Mouse (Mus musculus) forebrain, postnatal 0 days (tissue): ENCODE results near the gene Il1rl2. TPM values are rescaled to one million over a fixed set of nuclear protein-coding genes. Genes with fewer than 3 reads are reported as not detected.

Source experiments
- ATAC-seq: fragments of 200-750 bp; cut with Nextera tagmentation; 2 replicates; pipeline ENCODE4 v1.8.0; 2017; ENCODE audit warnings: mild to moderate bottlenecking, moderate library complexity
- DNase-seq: peaks from one replicate; pipeline ENCODE4 v3.0.0-alpha.2; 2015
- H3K27ac ChIP-seq: fragments of 300-500 bp; sonication (generic); 2 replicates; pipeline ENCODE4 v1.5.1; 2014; ENCODE audit warnings: low read depth, mild to moderate bottlenecking, antibody characterized with exemption, low read length, moderate library complexity, mixed read lengths
- H3K27me3 ChIP-seq: fragments of 300-500 bp; sonication (generic); 2 replicates; pipeline ENCODE4 v1.6.1; 2014; ENCODE audit warnings: mild to moderate bottlenecking, low read length, mixed read lengths; ENCODE audit not compliant: insufficient read depth
- H3K36me3 ChIP-seq: fragments of 300-500 bp; sonication (generic); 2 replicates; pipeline ENCODE4 v1.6.1; 2014; ENCODE audit warnings: mild to moderate bottlenecking, moderate library complexity; ENCODE audit not compliant: insufficient read depth
- H3K4me1 ChIP-seq: fragments of 300-500 bp; sonication (generic); 2 replicates; pipeline ENCODE4 v1.6.1; 2014; ENCODE audit warnings: antibody characterized with exemption; ENCODE audit not compliant: insufficient read depth
- H3K4me2 ChIP-seq: fragments of 300-500 bp; sonication (generic); 2 replicates; pipeline ENCODE4 v1.6.1; 2014; ENCODE audit warnings: low read depth, mild to moderate bottlenecking, moderate library complexity
- H3K4me3 ChIP-seq: fragments of 300-500 bp; sonication (generic); 2 replicates; pipeline ENCODE4 v1.5.1; 2014; ENCODE audit warnings: low read depth, low read length, mixed read lengths
- H3K9ac ChIP-seq: fragments of 300-500 bp; sonication (generic); 2 replicates; pipeline ENCODE4 v1.6.1; 2014; ENCODE audit warnings: mild to moderate bottlenecking
- H3K9me3 ChIP-seq: fragments of 300-500 bp; sonication (generic); 2 replicates; pipeline ENCODE4 v1.6.1; 2016; ENCODE audit warnings: low read length
- CTCF ChIP-seq: sonication (generic); IDR thresholded peaks from 2 replicates; pipeline ENCODE4 v1.5.1; 2016; ENCODE audit warnings: antibody characterized with exemption, control low read depth, low read depth
- WGBS: fragments of 180-500 bp; shearing (Covaris S2); extraction: QIAGEN DNeasy Blood & Tissue Kit; methylation state at CpG from one replicate; pipeline ENCODE4 v1.1.7; 2014; 5-methylcytosine and 5-hydroxymethylcytosine counted together
- polyA plus RNA-seq: library from polyadenylated mRNA; unstranded; fragments of >200 nt; fragmentation: Nextera tagmentation; extraction: Ambion mirVana; gene quantifications from 2 replicates; pipeline ENCODE4 v1.2.1, GENCODE M21; 2015
- total RNA-seq: library from RNA; depleted of rRNA; stranded (reverse); fragments of >200 nt; gene quantifications from 2 replicates; pipeline ENCODE4 v1.2.3, GENCODE M21; 2014

Il1rl2 gene
- total and polyA plus RNA-seq, 2 experiments from 2014 or later, result 0.76 to 1.8 TPM

- no peaks in the 10 kb centered on the region for H3K27me3 ChIP-seq
- H3K4me1 ChIP-seq, result no peaks in the 10 kb centered on the region
- no peak overlapping the region for H3K27ac ChIP-seq
- DNase-seq (no peak), ATAC-seq (no peak)
- H3K4me3 ChIP-seq, result no peak overlapping the region
- H3K4me2 ChIP-seq, result no peak overlapping the region
- no peak overlapping the region for H3K9ac ChIP-seq
- no peaks in the 10 kb centered on the region for H3K9me3 ChIP-seq
- 83% methylated on average over 2 of the region's 2 CpGs for WGBS
- no peaks in the 10 kb centered on the region for H3K36me3 ChIP-seq
- TF ChIP-seq CTCF, result no peak
These were observed 18.3 kb upstream of the Il1rl2 start for GRCm38 (mm10) chr1:40306111-40306510.

GRCm38 (mm10) chr1:40311123-40311522 lies 13.3 kb upstream of the Il1rl2 start:
- Histone ChIP-seq H3K9ac (no peak overlapping the region), H3K27me3 (no peaks in the 10 kb centered on the region), H3K9me3 (no peaks in the 10 kb centered on the region), H3K4me2 (no peak overlapping the region), H3K4me3 (no peak overlapping the region), H3K4me1 (no peaks in the 10 kb centered on the region), H3K36me3 (no peaks in the 10 kb centered on the region), H3K27ac (no peak overlapping the region)
- ATAC-seq (no peak), DNase-seq (no peak)
- no peak for TF ChIP-seq CTCF
- 89% methylated on average over 3 of the region's 3 CpGs for WGBS

GRCm38 (mm10) chr1:40311625-40312024 lies 12.8 kb upstream of the Il1rl2 start:
- H3K9ac ChIP-seq, result no peak overlapping the region
- no peak overlapping the region for H3K4me2 ChIP-seq
- no peaks in the 10 kb centered on the region for H3K4me1 ChIP-seq
- ATAC-seq (no peak), DNase-seq (no peak)
- no peaks in the 10 kb centered on the region for H3K27me3 ChIP-seq
- H3K9me3 ChIP-seq, result no peaks in the 10 kb centered on the region
- TF ChIP-seq CTCF, result no peak
- H3K27ac ChIP-seq, result no peak overlapping the region
- H3K4me3 ChIP-seq, result no peak overlapping the region
- WGBS, result 71% methylated on average over 2 of the region's 2 CpGs
- no peaks in the 10 kb centered on the region for H3K36me3 ChIP-seq

- Histone ChIP-seq H3K36me3 (no peaks in the 10 kb centered on the region), H3K9me3 (no peaks in the 10 kb centered on the region), H3K9ac (no peak overlapping the region), H3K27me3 (no peaks in the 10 kb centered on the region), H3K4me3 (no peak overlapping the region), H3K4me2 (no peak overlapping the region), H3K4me1 (no peaks in the 10 kb centered on the region), H3K27ac (no peak overlapping the region)
- ATAC-seq, result no peak
- DNase-seq, result no peak
- TF ChIP-seq CTCF, result no peak
- 85% methylated on average over 12 of the region's 12 CpGs for WGBS
These were observed 10.4 kb upstream of the Il1rl2 start for GRCm38 (mm10) chr1:40314016-40314415.

GRCm38 (mm10) chr1:40317657-40318056 lies 6.8 kb upstream of the Il1rl2 start:
- no peak for ATAC-seq
- WGBS, result 90% methylated on average over 8 of the region's 8 CpGs
- no peak for DNase-seq
- no peak overlapping the region for H3K4me3 ChIP-seq
- no peak overlapping the region for H3K4me2 ChIP-seq
- no peaks in the 10 kb centered on the region for H3K9me3 ChIP-seq
- TF ChIP-seq CTCF, result no peak
- no peak overlapping the region for H3K27ac ChIP-seq
- no peaks in the 10 kb centered on the region for H3K36me3 ChIP-seq
- H3K9ac ChIP-seq, result no peak overlapping the region
- H3K27me3 ChIP-seq, result no peaks in the 10 kb centered on the region
- no peaks in the 10 kb centered on the region for H3K4me1 ChIP-seq

- Histone ChIP-seq H3K9ac (no peak overlapping the region), H3K9me3 (no peaks in the 10 kb centered on the region), H3K36me3 (no peaks in the 10 kb centered on the region), H3K4me2 (no peak overlapping the region), H3K27me3 (peaks cover 23% of the 10 kb centered on the region), H3K27ac (no peak overlapping the region), H3K4me1 (no peaks in the 10 kb centered on the region), H3K4me3 (no peak overlapping the region)
- no peak for DNase-seq
- no peak for TF ChIP-seq CTCF
- WGBS, result 77% methylated on average over 6 of the region's 6 CpGs
- no peak for ATAC-seq
These were observed 2.6 kb upstream of the Il1rl2 start for GRCm38 (mm10) chr1:40321824-40322223.

- no peak for TF ChIP-seq CTCF
These were observed 1.9 kb upstream of the Il1rl2 start for GRCm38 (mm10) chr1:40322543-40322942.

More at GRCm38 (mm10) chr1:40322543-40322942, 1.9 kb upstream of the Il1rl2 start:
- ATAC-seq, result no peak
- H3K9me3 ChIP-seq, result no peaks in the 10 kb centered on the region
- no peak for DNase-seq
- H3K4me3 ChIP-seq, result no peak overlapping the region
- no peaks in the 10 kb centered on the region for H3K36me3 ChIP-seq
- 87% methylated on average over 3 of the region's 3 CpGs for WGBS
- H3K9ac ChIP-seq, result no peak overlapping the region
- no peaks in the 10 kb centered on the region for H3K4me1 ChIP-seq
- peaks cover 25% of the 10 kb centered on the region for H3K27me3 ChIP-seq
- no peak overlapping the region for H3K27ac ChIP-seq
- H3K4me2 ChIP-seq, result no peak overlapping the region
